Mouse (Mus musculus) midbrain, embryonic 13.5 days (tissue): ENCODE measurements around the gene Retn. TPM values are rescaled to one million over a fixed set of nuclear protein-coding genes. Genes with fewer than 3 reads are reported as not detected.

ENCODE experiments used
- ATAC-seq: fragments of 200-750 bp; cut with Nextera tagmentation; 2 replicates; pipeline ENCODE4 v1.8.0; 2017; ENCODE audit warnings: mild to moderate bottlenecking, moderate TSS enrichment, moderate library complexity
- H3K27ac ChIP-seq: fragments of 300-500 bp; sonication (generic); 2 replicates; pipeline ENCODE4 v1.5.1; 2015; ENCODE audit warnings: inconsistent platforms, mild to moderate bottlenecking, moderate library complexity
- H3K27me3 ChIP-seq: fragments of 300-500 bp; sonication (generic); 2 replicates; pipeline ENCODE4 v1.6.1; 2015; ENCODE audit warnings: mild to moderate bottlenecking, inconsistent platforms
- H3K36me3 ChIP-seq: fragments of 300-500 bp; sonication (generic); 2 replicates; pipeline ENCODE4 v1.6.1; 2015; ENCODE audit warnings: mild to moderate bottlenecking, inconsistent platforms
- H3K4me1 ChIP-seq: fragments of 300-500 bp; sonication (generic); replicated peaks from 2 replicates; pipeline ENCODE4 v1.6.1; 2015; ENCODE audit warnings: inconsistent platforms
- H3K4me2 ChIP-seq: fragments of 300-500 bp; sonication (generic); replicated peaks from 2 replicates; pipeline ENCODE4 v1.6.1; 2015; ENCODE audit warnings: moderate library complexity, mild to moderate bottlenecking, inconsistent platforms
- H3K4me3 ChIP-seq: fragments of 300-500 bp; sonication (generic); replicated peaks from 2 replicates; pipeline ENCODE4 v1.5.1; 2015; ENCODE audit warnings: mild to moderate bottlenecking, inconsistent platforms
- H3K9ac ChIP-seq: fragments of 300-500 bp; sonication (generic); replicated peaks from 2 replicates; pipeline ENCODE4 v1.6.1; 2015; ENCODE audit warnings: mild to moderate bottlenecking, inconsistent platforms
- H3K9me3 ChIP-seq: fragments of 300-500 bp; sonication (generic); 2 replicates; pipeline ENCODE4 v1.6.1; 2016; ENCODE audit warnings: mild to moderate bottlenecking, inconsistent platforms
- WGBS: fragments of 180-500 bp; shearing (Covaris S2); methylation state at CpG from one replicate; pipeline ENCODE4 v1.1.7; 2015; 5-methylcytosine and 5-hydroxymethylcytosine counted together
- polyA plus RNA-seq: library from polyadenylated mRNA; unstranded; fragments of >200 nt; fragmentation: Nextera tagmentation; extraction: Ambion mirVana; gene quantifications from 2 replicates; pipeline ENCODE4 v1.2.1, GENCODE M21; 2015

Retn gene
- polyA plus RNA-seq, 1 experiment from 2014 or later = 0.24 TPM

DNA sequence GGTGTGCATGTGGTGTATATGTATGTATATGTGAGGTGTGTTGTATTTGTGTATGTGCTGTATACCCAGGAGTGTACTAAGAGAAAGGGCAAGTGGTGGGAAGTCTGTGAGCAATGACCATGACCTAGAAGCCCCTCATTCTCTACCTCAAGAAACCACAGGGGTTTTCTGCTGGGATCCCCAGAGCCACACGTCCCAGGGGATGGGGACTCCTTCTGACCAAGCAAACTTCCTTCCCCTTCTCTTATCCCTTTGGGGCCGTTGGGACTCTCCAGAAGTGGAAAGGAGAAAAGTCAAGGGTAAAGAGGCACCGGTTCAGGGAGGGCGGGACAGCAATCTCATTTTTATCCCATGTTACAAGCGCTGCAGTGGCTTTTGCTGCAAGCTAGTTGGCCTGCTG is 29.9 kb downstream of the Retn start:
- Histone ChIP-seq H3K27ac (no peak overlapping the region), H3K27me3 (no peaks in the 10 kb centered on the region), H3K4me3 (no peak overlapping the region), H3K9ac (no peak overlapping the region), H3K9me3 (no peaks in the 10 kb centered on the region), H3K36me3 (peaks cover 27% of the 10 kb centered on the region), H3K4me1 (no peaks in the 10 kb centered on the region), H3K4me2 (no peak overlapping the region)
- 75% methylated on average over 5 of the region's 5 CpGs for WGBS
- no peak for ATAC-seq

- H3K36me3 ChIP-seq = peaks cover 9% of the 10 kb centered on the region
- ATAC-seq = no peak
- H3K4me3 ChIP-seq = no peak overlapping the region
- H3K9me3 ChIP-seq = no peaks in the 10 kb centered on the region
- no peaks in the 10 kb centered on the region for H3K4me1 ChIP-seq
- H3K27me3 ChIP-seq = no peaks in the 10 kb centered on the region
- H3K9ac ChIP-seq = no peak overlapping the region
- no peak overlapping the region for H3K27ac ChIP-seq
- WGBS = 79% methylated on average over 6 of the region's 6 CpGs
- H3K4me2 ChIP-seq = no peak overlapping the region
Measured at GRCm38 (mm10) chr8:3687537-3687936, 32.0 kb downstream of the Retn start.

DNA sequence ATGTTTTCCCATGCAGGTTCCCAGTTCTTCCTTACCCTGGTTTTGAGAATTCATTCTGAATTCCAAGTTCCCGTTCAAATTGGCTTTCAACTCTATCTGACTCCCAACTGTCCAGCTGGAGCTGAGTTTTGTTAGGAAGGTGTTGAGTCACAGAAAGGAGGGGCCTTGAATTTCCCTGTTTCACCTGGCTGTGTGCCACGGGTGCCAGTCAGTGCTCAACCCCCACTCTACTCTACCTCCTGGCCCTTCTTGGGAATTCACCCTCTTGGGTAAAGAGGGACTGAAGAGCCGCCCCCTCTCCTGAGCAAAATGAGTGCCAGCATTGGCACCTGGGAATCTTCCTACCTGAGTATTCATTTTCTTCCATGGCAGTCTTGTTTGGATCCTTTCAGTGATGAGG is 35.2 kb downstream of the Retn start:
- Histone ChIP-seq H3K36me3 (no peaks in the 10 kb centered on the region), H3K27me3 (no peaks in the 10 kb centered on the region), H3K9me3 (no peaks in the 10 kb centered on the region), H3K9ac (no peak overlapping the region), H3K4me3 (no peak overlapping the region), H3K4me1 (no peaks in the 10 kb centered on the region), H3K4me2 (no peak overlapping the region), H3K27ac (no peak overlapping the region)
- 83% methylated on average over 3 of the region's 3 CpGs for WGBS
- ATAC-seq = no peak

DNA sequence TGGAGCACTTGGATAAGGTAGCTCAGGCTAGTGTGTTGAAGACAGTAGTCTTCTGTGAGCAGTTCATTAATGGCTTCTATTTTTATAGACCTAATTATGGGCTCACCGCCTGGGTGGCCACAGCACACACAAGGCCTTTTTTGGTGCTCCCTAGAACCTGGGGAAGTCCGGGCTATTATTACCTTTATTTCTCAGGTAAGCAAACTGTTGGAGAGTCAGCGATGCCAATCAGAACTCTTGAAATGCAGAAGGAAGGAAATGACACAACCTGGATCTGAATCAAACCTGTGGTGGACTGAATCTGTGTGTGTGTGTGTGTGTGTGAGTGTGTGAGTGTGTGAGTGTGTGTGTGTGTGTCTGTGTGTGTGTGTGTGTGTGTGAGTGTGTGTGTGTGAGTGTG is 38.6 kb downstream of the Retn start, which contains the start of gene Fcer2a:
Gene Fcer2a (minus strand): TSS at position 55 of the 400 bp plus-strand sequence.
- no peak within 1 kb of the TSS for H3K4me2 ChIP-seq
- H3K9me3 ChIP-seq = no peaks in the 10 kb centered on the region
- H3K27ac ChIP-seq = no peak within 1 kb of the TSS
- H3K36me3 ChIP-seq = no peaks in the 10 kb centered on the region
- no peak within 1 kb of the TSS for H3K4me3 ChIP-seq
- ATAC-seq = no peak
- H3K4me1 ChIP-seq = no peaks in the 10 kb centered on the region
- 86% methylated on average over 3 of the region's 3 CpGs for WGBS
- no peak within 1 kb of the TSS for H3K9ac ChIP-seq
- no peaks in the 10 kb centered on the region for H3K27me3 ChIP-seq

DNA sequence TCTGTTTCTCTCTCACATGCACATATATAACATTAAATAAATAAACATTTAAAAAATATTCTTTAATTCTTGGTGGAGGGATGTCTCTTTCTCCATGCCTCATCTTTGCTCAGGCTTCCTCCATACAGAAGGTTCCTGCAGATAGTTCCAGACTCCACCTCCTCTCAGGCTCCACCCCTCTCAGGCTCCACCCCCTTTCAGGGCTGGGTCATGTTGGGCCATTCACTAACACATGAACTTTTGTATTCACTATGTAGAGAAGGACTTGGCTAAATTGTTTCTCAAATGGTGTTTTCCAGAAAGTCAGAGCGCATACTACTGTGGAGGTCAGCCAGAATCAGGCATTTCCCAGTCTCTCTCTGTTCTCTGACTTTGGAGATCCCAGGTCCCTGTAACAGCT is 45.9 kb downstream of the Retn start:
- no peak overlapping the region for H3K4me2 ChIP-seq
- H3K36me3 ChIP-seq = no peaks in the 10 kb centered on the region
- no peak overlapping the region for H3K27ac ChIP-seq
- 97% methylated on average over 1 of the region's 1 CpGs for WGBS
- no peak for ATAC-seq
- H3K4me3 ChIP-seq = no peak overlapping the region
- H3K27me3 ChIP-seq = no peaks in the 10 kb centered on the region
- no peaks in the 10 kb centered on the region for H3K4me1 ChIP-seq
- H3K9me3 ChIP-seq = no peaks in the 10 kb centered on the region
- H3K9ac ChIP-seq = no peak overlapping the region

GRCm38 (mm10) chr8:3705711-3706110 is 50.1 kb downstream of the Retn start:
- Histone ChIP-seq H3K4me1 (no peaks in the 10 kb centered on the region), H3K4me2 (no peak overlapping the region), H3K4me3 (no peak overlapping the region), H3K9me3 (no peaks in the 10 kb centered on the region), H3K27ac (no peak overlapping the region), H3K9ac (no peak overlapping the region), H3K36me3 (no peaks in the 10 kb centered on the region), H3K27me3 (no peaks in the 10 kb centered on the region)
- WGBS = 72% methylated on average over 4 of the region's 4 CpGs
- ATAC-seq = no peak

- 75% methylated on average over 7 of the region's 7 CpGs for WGBS
Measured at GRCm38 (mm10) chr8:3707611-3708010, 52.0 kb downstream of the Retn start.

More at GRCm38 (mm10) chr8:3707611-3708010, 52.0 kb downstream of the Retn start:
- H3K4me2 ChIP-seq = no peak overlapping the region
- no peaks in the 10 kb centered on the region for H3K27me3 ChIP-seq
- no peak for ATAC-seq
- no peaks in the 10 kb centered on the region for H3K36me3 ChIP-seq
- H3K27ac ChIP-seq = no peak overlapping the region
- H3K9me3 ChIP-seq = no peaks in the 10 kb centered on the region
- no peaks in the 10 kb centered on the region for H3K4me1 ChIP-seq
- no peak overlapping the region for H3K9ac ChIP-seq
- no peak overlapping the region for H3K4me3 ChIP-seq

Other genes starting within 250 kb of the Retn start
- gene Pex11g, start 188.1 kb upstream of the Retn start, polyA plus RNA-seq = 4.4 and 5.3 TPM in 2 replicates
- 0.17 and 0.23 TPM in 2 replicates for gene Tex45, start 184.9 kb upstream of the Retn start, polyA plus RNA-seq
- gene Zfp358, start 162.6 kb upstream of the Retn start, polyA plus RNA-seq = 85.1 and 90.0 TPM in 2 replicates
- gene Mcoln1, start 155.3 kb upstream of the Retn start, polyA plus RNA-seq = 93.4 and 99.6 TPM in 2 replicates
- 33.0 and 34.1 TPM in 2 replicates for gene Pnpla6, start 140.4 kb upstream of the Retn start, polyA plus RNA-seq
- 1.1 and 1.3 TPM in 2 replicates for gene C330021F23Rik, start 87.8 kb upstream of the Retn start, polyA plus RNA-seq
- 30.4 and 35.6 TPM in 2 replicates for gene Camsap3, start 68.5 kb upstream of the Retn start, polyA plus RNA-seq
- 58.6 and 63.2 TPM in 2 replicates for gene Xab2, start 34.5 kb upstream of the Retn start, polyA plus RNA-seq
- gene Pet100, start 34.2 kb upstream of the Retn start, polyA plus RNA-seq = 117 and 119 TPM in 2 replicates
- gene Pcp2, start 30.2 kb upstream of the Retn start, polyA plus RNA-seq = 0.50 and 0.55 TPM in 2 replicates
- 28.8 and 31.3 TPM in 2 replicates for gene Stxbp2, start 24.8 kb upstream of the Retn start, polyA plus RNA-seq
- 0.40 TPM in 1 of 2 replicates, not detected in the other for gene Mcemp1, start 10.0 kb downstream of the Retn start, polyA plus RNA-seq
- gene Fcor, start 16.6 kb downstream of the Retn start, polyA plus RNA-seq = 9.6 and 12.4 TPM in 2 replicates
- gene Trappc5, start 20.5 kb downstream of the Retn start, polyA plus RNA-seq = 58.6 and 60.2 TPM in 2 replicates
- gene Fcer2a, start 38.4 kb downstream of the Retn start, polyA plus RNA-seq = 0.23 and 0.61 TPM in 2 replicates
- not detected in 2 replicates for gene Clec4g, start 64.9 kb downstream of the Retn start, polyA plus RNA-seq
- gene Cd209a, start 93.2 kb downstream of the Retn start, polyA plus RNA-seq = not detected in 2 replicates
- not detected in 2 replicates for gene Cd209e, start 198.5 kb downstream of the Retn start, polyA plus RNA-seq
- not detected in 2 replicates for gene Cd209d, start 222.8 kb downstream of the Retn start, polyA plus RNA-seq